Mouse (Mus musculus): ENCODE measurements around the gene Pitx1.

Gene Pitx1

GRCm38 (mm10) chr13:55814834-55815233, 21.2 kb downstream of the Pitx1 start:
- CTCF ChIA-PET: no interaction called here
- POLR2A ChIA-PET: no interaction called here

- POLR2A ChIA-PET: interaction anchor here in 1 of 4 experiments (0.6 kb wide), 1 partner anchor 633 kb away, joined by 3 read pairs; no protein-coding TSS in a partner anchor
- CTCF ChIA-PET: interaction anchor here in 2 of 4 experiments (0.6 to 0.7 kb wide), 2 partner anchors 44 to 154 kb away, joined by 3 to 5 read pairs; no protein-coding TSS in a partner anchor
Observed at GRCm38 (mm10) chr13:55813490-55814016, 22.4 kb downstream of the Pitx1 start.

GRCm38 (mm10) chr13:55810947-55811346, 25.0 kb downstream of the Pitx1 start:
- POLR2A ChIA-PET: interaction anchor here in 1 of 4 experiments (1.1 kb wide), 1 partner anchor 84 kb away, joined by 3 read pairs; the partner anchor contains the start of gene Pcbd2
- CTCF ChIA-PET: no interaction called here

GRCm38 (mm10) chr13:55809707-55810106, 26.3 kb downstream of the Pitx1 start:
- CTCF ChIA-PET: interaction anchor here (0.6 to 1.6 kb wide), 7 partner anchors 9 to 287 kb away, joined by 3 to 4 read pairs (median 3); no protein-coding TSS in a partner anchor
- POLR2A ChIA-PET: interaction anchor here in 3 of 4 experiments (1.1 to 1.7 kb wide), 3 partner anchors 83 to 117 kb away, joined by 3 to 4 read pairs (median 4); partner anchors contain the start of genes B230219D22Rik (in 2 of the 3) and Pcbd2 (in 1 of the 3)

GRCm38 (mm10) chr13:55809041-55809623, 26.9 kb downstream of the Pitx1 start:
- CTCF ChIA-PET: interaction anchor here (0.5 to 1.6 kb wide), 10 partner anchors 9 to 1470 kb away, joined by 3 to 4 read pairs (median 3); no protein-coding TSS in a partner anchor
- POLR2A ChIA-PET: interaction anchor here in 2 of 4 experiments (1.1 to 1.7 kb wide), 3 partner anchors 65 to 117 kb away, joined by 3 to 4 read pairs (median 4); partner anchors contain the start of gene B230219D22Rik (in 2 of the 2)

- ChIA-PET CTCF (no interaction called here), POLR2A (interaction anchor here in 1 of 4 experiments (0.8 kb wide), 1 partner anchor 77 kb away, joined by 3 read pairs; the partner anchor contains the start of gene Pcbd2)
Observed at GRCm38 (mm10) chr13:55803973-55804372, 32.0 kb downstream of the Pitx1 start.

GRCm38 (mm10) chr13:55801246-55801645, 34.7 kb downstream of the Pitx1 start:
- POLR2A ChIA-PET: no interaction called here
- CTCF ChIA-PET: no interaction called here

GRCm38 (mm10) chr13:55786120-55786519, 49.9 kb downstream of the Pitx1 start:
- ChIA-PET CTCF (interaction anchor here in 1 of 4 experiments (0.6 kb wide), 1 partner anchor 177 kb away, joined by 3 read pairs; no protein-coding TSS in a partner anchor), POLR2A (no interaction called here)

GRCm38 (mm10) chr13:55784268-55784667, 51.7 kb downstream of the Pitx1 start, which contains the start of gene Catsper3:
Gene Catsper3 (plus strand): TSS chr13:55784568.
- ChIA-PET CTCF (no interaction called here), POLR2A (no interaction called here)

GRCm38 (mm10) chr13:55775056-55775455, 60.9 kb downstream of the Pitx1 start:
- ChIA-PET CTCF (no interaction called here), POLR2A (interaction anchor here in 1 of 4 experiments (0.8 to 1.1 kb wide), 3 partner anchors 28 to 187 kb away, joined by 3 to 4 read pairs (median 3); no protein-coding TSS in a partner anchor)
